Mouse (Mus musculus): ENCODE results near the gene Enox1. TPM values are rescaled to one million over a fixed set of nuclear protein-coding genes. Genes with fewer than 3 reads are reported as not detected.

Enox1 gene
- total and polyA plus RNA-seq, 2 experiments from 2014 or later = 23.1 to 49.6 TPM

- no peak for TF ChIP-seq CTCF (IDR thresholded peaks at IDR 0.05)
- no peak overlapping the region for H3K9ac ChIP-seq (replicated peaks; ENCODE audit: low read length, poor library complexity, severe bottlenecking)
- no peak overlapping the region for H3K27ac ChIP-seq (ENCODE audit: low read depth, low read length)
- H3K4me1 ChIP-seq (ENCODE audit: insufficient read depth, low read length) = no peaks in the 10 kb centered on the region
- no peak overlapping the region for H3K4me2 ChIP-seq (ENCODE audit: low read depth, low read length, poor library complexity, severe bottlenecking)
- DNase-seq (ENCODE audit: low spot score) = no peak
- no peaks in the 10 kb centered on the region for H3K9me3 ChIP-seq (ENCODE audit: low read length)
- H3K36me3 ChIP-seq (ENCODE audit: insufficient read depth, low read length) = no peaks in the 10 kb centered on the region
- H3K27me3 ChIP-seq (ENCODE audit: insufficient read depth, low read length) = no peaks in the 10 kb centered on the region
- ATAC-seq (ENCODE audit: low FRiP score) = no peak
- H3K4me3 ChIP-seq (ENCODE audit: low read depth, low read length) = no peak overlapping the region
- WGBS = 83% methylated on average over 4 of the region's 4 CpGs
These were observed 316.9 kb downstream of the Enox1 start for GRCm38 (mm10) chr14:77473501-77473900.

- Histone ChIP-seq H3K4me3 (ENCODE audit: low read depth, low read length) (no peak overlapping the region), H3K9ac (replicated peaks; ENCODE audit: low read length, poor library complexity, severe bottlenecking) (no peak overlapping the region), H3K9me3 (ENCODE audit: low read length) (no peaks in the 10 kb centered on the region), H3K4me2 (ENCODE audit: low read depth, low read length, poor library complexity, severe bottlenecking) (no peak overlapping the region), H3K27ac (ENCODE audit: low read depth, low read length) (no peak overlapping the region), H3K27me3 (ENCODE audit: insufficient read depth, low read length) (no peaks in the 10 kb centered on the region), H3K36me3 (ENCODE audit: insufficient read depth, low read length) (no peaks in the 10 kb centered on the region), H3K4me1 (ENCODE audit: insufficient read depth, low read length) (no peaks in the 10 kb centered on the region)
- ATAC-seq (ENCODE audit: low FRiP score) (no peak), DNase-seq (ENCODE audit: low spot score) (no peak)
- 62% methylated on average over 5 of the region's 5 CpGs for WGBS
- TF ChIP-seq CTCF (IDR thresholded peaks at IDR 0.05) = peak; percentile 31; the same call in 1 of the 2 replicates
These were observed 317.5 kb downstream of the Enox1 start for GRCm38 (mm10) chr14:77474026-77474425.

GRCm38 (mm10) chr14:77475134-77475820 lies 318.7 kb downstream of the Enox1 start:
- DNase-seq (ENCODE audit: low spot score) = no peak
- TF ChIP-seq CTCF (IDR thresholded peaks at IDR 0.05) = no peak
- 79% methylated on average over 11 of the region's 11 CpGs for WGBS
- no peak overlapping the region for H3K27ac ChIP-seq (ENCODE audit: low read depth, low read length)
- H3K4me2 ChIP-seq (ENCODE audit: low read depth, low read length, poor library complexity, severe bottlenecking) = no peak overlapping the region
- no peaks in the 10 kb centered on the region for H3K36me3 ChIP-seq (ENCODE audit: insufficient read depth, low read length)
- no peaks in the 10 kb centered on the region for H3K27me3 ChIP-seq (ENCODE audit: insufficient read depth, low read length)
- ATAC-seq (ENCODE audit: low FRiP score) = no peak
- H3K9ac ChIP-seq (replicated peaks; ENCODE audit: low read length, poor library complexity, severe bottlenecking) = no peak overlapping the region
- no peak overlapping the region for H3K4me3 ChIP-seq (ENCODE audit: low read depth, low read length)
- no peaks in the 10 kb centered on the region for H3K9me3 ChIP-seq (ENCODE audit: low read length)
- no peaks in the 10 kb centered on the region for H3K4me1 ChIP-seq (ENCODE audit: insufficient read depth, low read length)

GRCm38 (mm10) chr14:77477704-77478103 lies 321.1 kb downstream of the Enox1 start:
- Histone ChIP-seq H3K9me3 (ENCODE audit: low read length) (no peaks in the 10 kb centered on the region), H3K9ac (replicated peaks; ENCODE audit: low read length, poor library complexity, severe bottlenecking) (no peak overlapping the region), H3K36me3 (ENCODE audit: insufficient read depth, low read length) (no peaks in the 10 kb centered on the region), H3K27ac (ENCODE audit: low read depth, low read length) (no peak overlapping the region), H3K27me3 (ENCODE audit: insufficient read depth, low read length) (no peaks in the 10 kb centered on the region), H3K4me2 (ENCODE audit: low read depth, low read length, poor library complexity, severe bottlenecking) (no peak overlapping the region), H3K4me3 (ENCODE audit: low read depth, low read length) (no peak overlapping the region), H3K4me1 (ENCODE audit: insufficient read depth, low read length) (no peaks in the 10 kb centered on the region)
- ATAC-seq (ENCODE audit: low FRiP score) = no peak
- 39% methylated on average over 4 of the region's 4 CpGs for WGBS
- no peak for DNase-seq (ENCODE audit: low spot score)
- TF ChIP-seq CTCF (IDR thresholded peaks at IDR 0.05) = no peak

GRCm38 (mm10) chr14:77478210-77478609 lies 321.6 kb downstream of the Enox1 start:
- 60% methylated on average over 7 of the region's 7 CpGs for WGBS
- Histone ChIP-seq H3K9ac (replicated peaks; ENCODE audit: low read length, poor library complexity, severe bottlenecking) (no peak overlapping the region), H3K4me2 (ENCODE audit: low read depth, low read length, poor library complexity, severe bottlenecking) (no peak overlapping the region), H3K27me3 (ENCODE audit: insufficient read depth, low read length) (no peaks in the 10 kb centered on the region), H3K4me3 (ENCODE audit: low read depth, low read length) (no peak overlapping the region), H3K27ac (ENCODE audit: low read depth, low read length) (no peak overlapping the region), H3K36me3 (ENCODE audit: insufficient read depth, low read length) (no peaks in the 10 kb centered on the region), H3K9me3 (ENCODE audit: low read length) (no peaks in the 10 kb centered on the region), H3K4me1 (ENCODE audit: insufficient read depth, low read length) (no peaks in the 10 kb centered on the region)
- ATAC-seq (ENCODE audit: low FRiP score) (0 out of 2 replicates have a peak, but pooled peaks have one; percentile 13), DNase-seq (ENCODE audit: low spot score) (no peak)
- TF ChIP-seq CTCF (IDR thresholded peaks at IDR 0.05) = no peak

GRCm38 (mm10) chr14:77478692-77479091 lies 322.1 kb downstream of the Enox1 start:
- Histone ChIP-seq H3K27me3 (ENCODE audit: insufficient read depth, low read length) (no peaks in the 10 kb centered on the region), H3K9me3 (ENCODE audit: low read length) (no peaks in the 10 kb centered on the region), H3K4me1 (ENCODE audit: insufficient read depth, low read length) (no peaks in the 10 kb centered on the region), H3K27ac (ENCODE audit: low read depth, low read length) (no peak overlapping the region), H3K36me3 (ENCODE audit: insufficient read depth, low read length) (no peaks in the 10 kb centered on the region), H3K4me3 (ENCODE audit: low read depth, low read length) (no peak overlapping the region), H3K4me2 (ENCODE audit: low read depth, low read length, poor library complexity, severe bottlenecking) (no peak overlapping the region), H3K9ac (replicated peaks; ENCODE audit: low read length, poor library complexity, severe bottlenecking) (no peak overlapping the region)
- TF ChIP-seq CTCF (IDR thresholded peaks at IDR 0.05) = no peak
- DNase-seq (ENCODE audit: low spot score) = no peak
- no peak for ATAC-seq (ENCODE audit: low FRiP score)
- 63% methylated on average over 8 of the region's 8 CpGs for WGBS

All from midbrain, postnatal 0 days (tissue).